Mouse (Mus musculus): ENCODE data around the gene Gm6871. TPM values are rescaled to one million over a fixed set of nuclear protein-coding genes. Genes with fewer than 3 reads are reported as not detected.
"Not testable (repeated sequence)": the region's sequence is repeated elsewhere in the genome, so short reads cannot be mapped to it uniquely, and the experiment has no call there.

Gm6871 gene
- 0.13 TPM in 1 of 2 replicates, not detected in the other for polyA plus RNA-seq (2014; fragmentation: Nextera tagmentation; extraction: Ambion mirVana)

GRCm38 (mm10) chr7:41573562-41573961 is at the start of gene Gm6871:
Gene Gm6871, minus strand, starts transcription at chr7:41573662.
- not testable (repeated sequence) for H3K9me3 ChIP-seq (ENCODE audit: control insufficient read depth, low read length); H3K4me1 ChIP-seq (ENCODE audit: control insufficient read depth in 2 of 2, insufficient read depth in 2 of 2, low read length in 2 of 2); ATAC-seq (ENCODE audit: insufficient number of reproducible peaks, insufficient read depth, low FRiP score, low read depth); H3K36me3 ChIP-seq (ENCODE audit: control insufficient read depth, insufficient read depth, low read length); H3K4me2 ChIP-seq (ENCODE audit: low read length); H3K27me3 ChIP-seq (ENCODE audit: control insufficient read depth, insufficient read depth, low read length); H3K4me3 ChIP-seq (ENCODE audit: control insufficient read depth in 1 of 2, insufficient read depth in 1 of 2, low read depth in 1 of 2, low read length in 2 of 2); H3K27ac ChIP-seq (replicated peaks in 1 of 2; ENCODE audit: control insufficient read depth in 1 of 2, insufficient read depth in 1 of 2, low read depth in 2 of 2, low read length in 2 of 2); H3K9ac ChIP-seq (ENCODE audit: low read length)
- 76% methylated on average over 6 of the region's 6 CpGs for WGBS

GRCm38 (mm10) chr7:41616241-41616640 is 42.8 kb upstream of the Gm6871 start:
- not testable (repeated sequence) for H3K9ac ChIP-seq (ENCODE audit: low read length); H3K4me2 ChIP-seq (ENCODE audit: low read length); H3K27ac ChIP-seq (replicated peaks in 1 of 2; ENCODE audit: control insufficient read depth in 1 of 2, insufficient read depth in 1 of 2, low read depth in 2 of 2, low read length in 2 of 2); H3K4me3 ChIP-seq (ENCODE audit: control insufficient read depth in 1 of 2, insufficient read depth in 1 of 2, low read depth in 1 of 2, low read length in 2 of 2); ATAC-seq (ENCODE audit: insufficient number of reproducible peaks, insufficient read depth, low FRiP score, low read depth); H3K27me3 ChIP-seq (ENCODE audit: control insufficient read depth, insufficient read depth, low read length); H3K4me1 ChIP-seq (ENCODE audit: control insufficient read depth in 2 of 2, insufficient read depth in 2 of 2, low read length in 2 of 2); H3K9me3 ChIP-seq (ENCODE audit: control insufficient read depth, low read length)
- peaks cover 50% of the 10 kb centered on the region for H3K36me3 ChIP-seq (ENCODE audit: control insufficient read depth, insufficient read depth, low read length)
- 98% methylated on average over 1 of the region's 1 CpGs for WGBS

GRCm38 (mm10) chr7:41611654-41612053 is 38.2 kb upstream of the Gm6871 start:
- H3K27me3 ChIP-seq (ENCODE audit: control insufficient read depth, insufficient read depth, low read length): no peaks in the 10 kb centered on the region
- peaks cover 48% of the 10 kb centered on the region for H3K36me3 ChIP-seq (ENCODE audit: control insufficient read depth, insufficient read depth, low read length)
- H3K9me3 ChIP-seq (ENCODE audit: control insufficient read depth, low read length): no peaks in the 10 kb centered on the region
- H3K9ac ChIP-seq (ENCODE audit: low read length): no peak overlapping the region
- WGBS: 75% methylated on average over 3 of the region's 3 CpGs
- no peak overlapping the region for H3K4me2 ChIP-seq (ENCODE audit: low read length)
- ATAC-seq (ENCODE audit: insufficient number of reproducible peaks, insufficient read depth, low FRiP score, low read depth): no peak
- no peak overlapping the region for H3K4me3 ChIP-seq (ENCODE audit: control insufficient read depth in 1 of 2, insufficient read depth in 1 of 2, low read depth in 1 of 2, low read length in 2 of 2)
- no peaks in the 10 kb centered on the region for H3K4me1 ChIP-seq (ENCODE audit: control insufficient read depth in 2 of 2, insufficient read depth in 2 of 2, low read length in 2 of 2)
- no peak overlapping the region for H3K27ac ChIP-seq (replicated peaks in 1 of 2; ENCODE audit: control insufficient read depth in 1 of 2, insufficient read depth in 1 of 2, low read depth in 2 of 2, low read length in 2 of 2)

- 10% methylated on average over 3 of the region's 3 CpGs for WGBS
- H3K27ac ChIP-seq (replicated peaks in 1 of 2; ENCODE audit: control insufficient read depth in 1 of 2, insufficient read depth in 1 of 2, low read depth in 2 of 2, low read length in 2 of 2): peak overlapping the region in 1 of 2 experiments; percentile 65; a peak in 1 of 4 replicates
- no peaks in the 10 kb centered on the region; the same call in 1 of the 2 replicates for H3K36me3 ChIP-seq (ENCODE audit: control insufficient read depth, insufficient read depth, low read length)
These were observed 26.6 kb upstream of the Gm6871 start for GRCm38 (mm10) chr7:41599932-41600548.

GRCm38 (mm10) chr7:41599034-41599813 is 25.8 kb upstream of the Gm6871 start, which contains the start of gene 2610021A01Rik:
Gene 2610021A01Rik, plus strand, starts transcription at chr7:41599230.
- Histone ChIP-seq H3K36me3 (ENCODE audit: control insufficient read depth, insufficient read depth, low read length) (no peaks in the 10 kb centered on the region), H3K9me3 (ENCODE audit: control insufficient read depth, low read length) (no peaks in the 10 kb centered on the region), H3K4me1 (ENCODE audit: control insufficient read depth in 2 of 2, insufficient read depth in 2 of 2, low read length in 2 of 2) (peaks cover 0 to 3% of the 10 kb centered on the region in 2 experiments; a peak in 2 of 4 replicates), H3K27me3 (ENCODE audit: control insufficient read depth, insufficient read depth, low read length) (no peaks in the 10 kb centered on the region), H3K4me3 (ENCODE audit: control insufficient read depth in 1 of 2, insufficient read depth in 1 of 2, low read depth in 1 of 2, low read length in 2 of 2) (peak within 1 kb of the TSS; percentile 65 to 92), H3K9ac (ENCODE audit: low read length) (peak within 1 kb of the TSS; percentile 81), H3K4me2 (ENCODE audit: low read length) (peak within 1 kb of the TSS; percentile 82), H3K27ac (replicated peaks in 1 of 2; ENCODE audit: control insufficient read depth in 1 of 2, insufficient read depth in 1 of 2, low read depth in 2 of 2, low read length in 2 of 2) (peak within 1 kb of the TSS; percentile 65 to 71)
- under 1% methylated on average over 41 of the region's 41 CpGs for WGBS
- ATAC-seq (ENCODE audit: insufficient number of reproducible peaks, insufficient read depth, low FRiP score, low read depth): peak; percentile 92

More at GRCm38 (mm10) chr7:41599932-41600548, 26.6 kb upstream of the Gm6871 start:
- Histone ChIP-seq H3K27me3 (ENCODE audit: control insufficient read depth, insufficient read depth, low read length) (no peaks in the 10 kb centered on the region), H3K4me2 (ENCODE audit: low read length) (peak overlapping the region; percentile 82), H3K9me3 (ENCODE audit: control insufficient read depth, low read length) (no peaks in the 10 kb centered on the region), H3K4me3 (ENCODE audit: control insufficient read depth in 1 of 2, insufficient read depth in 1 of 2, low read depth in 1 of 2, low read length in 2 of 2) (peak overlapping the region; percentile 65 to 92; a peak in 3 of 4 replicates), H3K4me1 (ENCODE audit: control insufficient read depth in 2 of 2, insufficient read depth in 2 of 2, low read length in 2 of 2) (peaks cover 0 to 3% of the 10 kb centered on the region in 2 experiments; a peak in 2 of 4 replicates), H3K9ac (ENCODE audit: low read length) (peak overlapping the region; percentile 81)
- ATAC-seq (ENCODE audit: insufficient number of reproducible peaks, insufficient read depth, low FRiP score, low read depth): no peak

GRCm38 (mm10) chr7:41598615-41599014 is 25.2 kb upstream of the Gm6871 start:
- H3K9ac ChIP-seq (ENCODE audit: low read length): peak overlapping the region; percentile 81
- H3K4me1 ChIP-seq (ENCODE audit: control insufficient read depth in 2 of 2, insufficient read depth in 2 of 2, low read length in 2 of 2): peaks cover 0 to 3% of the 10 kb centered on the region in 2 experiments; a peak in 2 of 4 replicates
- no peaks in the 10 kb centered on the region for H3K9me3 ChIP-seq (ENCODE audit: control insufficient read depth, low read length)
- H3K4me2 ChIP-seq (ENCODE audit: low read length): peak overlapping the region; percentile 82
- H3K27me3 ChIP-seq (ENCODE audit: control insufficient read depth, insufficient read depth, low read length): no peaks in the 10 kb centered on the region
- 43% methylated on average over 5 of the region's 5 CpGs for WGBS
- peak overlapping the region; percentile 65 to 92 for H3K4me3 ChIP-seq (ENCODE audit: control insufficient read depth in 1 of 2, insufficient read depth in 1 of 2, low read depth in 1 of 2, low read length in 2 of 2)
- H3K36me3 ChIP-seq (ENCODE audit: control insufficient read depth, insufficient read depth, low read length): no peaks in the 10 kb centered on the region
- peak overlapping the region in 1 of 2 experiments; percentile 60; a peak in 2 of 4 replicates for H3K27ac ChIP-seq (replicated peaks in 1 of 2; ENCODE audit: control insufficient read depth in 1 of 2, insufficient read depth in 1 of 2, low read depth in 2 of 2, low read length in 2 of 2)
- ATAC-seq (ENCODE audit: insufficient number of reproducible peaks, insufficient read depth, low FRiP score, low read depth): no peak

GRCm38 (mm10) chr7:41587831-41588230 is 14.4 kb upstream of the Gm6871 start:
- not testable (repeated sequence) for H3K9ac ChIP-seq (ENCODE audit: low read length); H3K27me3 ChIP-seq (ENCODE audit: control insufficient read depth, insufficient read depth, low read length); H3K4me1 ChIP-seq (ENCODE audit: control insufficient read depth in 2 of 2, insufficient read depth in 2 of 2, low read length in 2 of 2); H3K36me3 ChIP-seq (ENCODE audit: control insufficient read depth, insufficient read depth, low read length); H3K4me2 ChIP-seq (ENCODE audit: low read length); ATAC-seq (ENCODE audit: insufficient number of reproducible peaks, insufficient read depth, low FRiP score, low read depth); H3K27ac ChIP-seq (replicated peaks in 1 of 2; ENCODE audit: control insufficient read depth in 1 of 2, insufficient read depth in 1 of 2, low read depth in 2 of 2, low read length in 2 of 2); H3K4me3 ChIP-seq (ENCODE audit: control insufficient read depth in 1 of 2, insufficient read depth in 1 of 2, low read depth in 1 of 2, low read length in 2 of 2); H3K9me3 ChIP-seq (ENCODE audit: control insufficient read depth, low read length)

Data from heart, embryonic 14.5 days (tissue).